Mouse (Mus musculus): ENCODE data around the gene Tmem256. TPM values are rescaled to one million over a fixed set of nuclear protein-coding genes. Genes with fewer than 3 reads are reported as not detected.

Gene Tmem256
- total and polyA plus RNA-seq, 2 experiments from 2014 or later = 153 to 435 TPM

- Histone ChIP-seq H3K4me1 (ENCODE audit: insufficient read depth, low read length) (peaks cover 33% of the 10 kb centered on the region), H3K27me3 (ENCODE audit: insufficient read depth, low read length) (peaks cover 20% of the 10 kb centered on the region), H3K36me3 (ENCODE audit: insufficient read depth, low read length) (no peaks in the 10 kb centered on the region), H3K27ac (peak overlapping the region; percentile 92), H3K4me3 (ENCODE audit: low read length) (peak overlapping the region; percentile 60), H3K4me2 (ENCODE audit: low read depth, low read length) (peak overlapping the region; percentile 95), H3K9me3 (ENCODE audit: low read length) (no peaks in the 10 kb centered on the region), H3K9ac (replicated peaks; ENCODE audit: low read length) (peak overlapping the region; percentile 71)
- ATAC-seq (no peak), DNase-seq (ENCODE audit: low spot score) (no peak)
- no peak for TF ChIP-seq CTCF (IDR thresholded peaks at IDR 0.05; ENCODE audit: low read depth)
- 1% methylated on average over 12 of the region's 12 CpGs for WGBS
Measured at GRCm38 (mm10) chr11:69803328-69803727, 35.0 kb upstream of the Tmem256 start.

GRCm38 (mm10) chr11:69803786-69804651 is 34.3 kb upstream of the Tmem256 start:
- peaks cover 20% of the 10 kb centered on the region for H3K27me3 ChIP-seq (ENCODE audit: insufficient read depth, low read length)
- peak overlapping the region; percentile 60 for H3K4me3 ChIP-seq (ENCODE audit: low read length)
- ATAC-seq (peak; percentile 22; the same call in 1 of the 2 replicates), DNase-seq (ENCODE audit: low spot score) (peak; percentile 85)
- H3K4me2 ChIP-seq (ENCODE audit: low read depth, low read length) = peak overlapping the region; percentile 95
- H3K27ac ChIP-seq = peak overlapping the region; percentile 92; the same call in 1 of the 2 replicates
- H3K9me3 ChIP-seq (ENCODE audit: low read length) = no peaks in the 10 kb centered on the region
- TF ChIP-seq CTCF (IDR thresholded peaks at IDR 0.05; ENCODE audit: low read depth) = peak; percentile 48
- H3K9ac ChIP-seq (replicated peaks; ENCODE audit: low read length) = peak overlapping the region; percentile 71
- peaks cover 31% of the 10 kb centered on the region for H3K4me1 ChIP-seq (ENCODE audit: insufficient read depth, low read length)
- no peaks in the 10 kb centered on the region for H3K36me3 ChIP-seq (ENCODE audit: insufficient read depth, low read length)
- WGBS = 2% methylated on average over 60 of the region's 60 CpGs

- TF ChIP-seq CTCF (IDR thresholded peaks at IDR 0.05; ENCODE audit: low read depth) = no peak
- Histone ChIP-seq H3K27me3 (ENCODE audit: insufficient read depth, low read length) (peaks cover 20% of the 10 kb centered on the region), H3K9me3 (ENCODE audit: low read length) (no peaks in the 10 kb centered on the region), H3K4me2 (ENCODE audit: low read depth, low read length) (peak overlapping the region; percentile 95), H3K4me3 (ENCODE audit: low read length) (0 out of 2 replicates have a peak overlapping the region, but pooled peaks have one; percentile 2), H3K36me3 (ENCODE audit: insufficient read depth, low read length) (no peaks in the 10 kb centered on the region), H3K27ac (no peak overlapping the region), H3K4me1 (ENCODE audit: insufficient read depth, low read length) (peaks cover 25% of the 10 kb centered on the region), H3K9ac (replicated peaks; ENCODE audit: low read length) (peak overlapping the region; percentile 9; the same call in 1 of the 2 replicates)
- DNase-seq (ENCODE audit: low spot score) (no peak), ATAC-seq (no peak)
- WGBS = 8% methylated on average over 12 of the region's 12 CpGs
Measured at GRCm38 (mm10) chr11:69804652-69804940, 33.7 kb upstream of the Tmem256 start.

GRCm38 (mm10) chr11:69804972-69805909 is 33.1 kb upstream of the Tmem256 start, which contains the start of gene Tmem102:
TSS of gene Tmem102 (minus strand) at chr11:69805624.
- no peak for DNase-seq (ENCODE audit: low spot score)

GRCm38 (mm10) chr11:69806378-69806777 is 31.9 kb upstream of the Tmem256 start:
- DNase-seq (ENCODE audit: low spot score) (no peak), ATAC-seq (no peak)
- TF ChIP-seq CTCF (IDR thresholded peaks at IDR 0.05; ENCODE audit: low read depth) = peak; percentile 38
- WGBS = 76% methylated on average over 4 of the region's 4 CpGs
- peaks cover 20% of the 10 kb centered on the region for H3K27me3 ChIP-seq (ENCODE audit: insufficient read depth, low read length)
- no peak overlapping the region for H3K4me2 ChIP-seq (ENCODE audit: low read depth, low read length)
- no peaks in the 10 kb centered on the region for H3K9me3 ChIP-seq (ENCODE audit: low read length)
- H3K4me3 ChIP-seq (ENCODE audit: low read length) = no peak overlapping the region
- peaks cover 18% of the 10 kb centered on the region for H3K4me1 ChIP-seq (ENCODE audit: insufficient read depth, low read length)
- no peak overlapping the region for H3K27ac ChIP-seq
- no peaks in the 10 kb centered on the region for H3K36me3 ChIP-seq (ENCODE audit: insufficient read depth, low read length)
- H3K9ac ChIP-seq (replicated peaks; ENCODE audit: low read length) = no peak overlapping the region

More at GRCm38 (mm10) chr11:69804972-69805909, 33.1 kb upstream of the Tmem256 start, which contains the start of gene Tmem102:
- no peaks in the 10 kb centered on the region for H3K9me3 ChIP-seq (ENCODE audit: low read length)
- ATAC-seq = no peak
- 0 out of 2 replicates have a peak within 1 kb of the TSS, but pooled peaks have one; percentile 2 for H3K4me3 ChIP-seq (ENCODE audit: low read length)
- peaks cover 20% of the 10 kb centered on the region for H3K4me1 ChIP-seq (ENCODE audit: insufficient read depth, low read length)
- H3K27me3 ChIP-seq (ENCODE audit: insufficient read depth, low read length) = peaks cover 20% of the 10 kb centered on the region
- H3K27ac ChIP-seq = no peak within 1 kb of the TSS
- 9% methylated on average over 29 of the region's 29 CpGs for WGBS
- no peaks in the 10 kb centered on the region for H3K36me3 ChIP-seq (ENCODE audit: insufficient read depth, low read length)
- TF ChIP-seq CTCF (IDR thresholded peaks at IDR 0.05; ENCODE audit: low read depth) = no peak
- H3K9ac ChIP-seq (replicated peaks; ENCODE audit: low read length) = peak within 1 kb of the TSS; percentile 9; the same call in 1 of the 2 replicates
- H3K4me2 ChIP-seq (ENCODE audit: low read depth, low read length) = peak within 1 kb of the TSS; percentile 95

GRCm38 (mm10) chr11:69807641-69808040 is 30.7 kb upstream of the Tmem256 start:
- DNase-seq (ENCODE audit: low spot score) = no peak
- ATAC-seq = no peak
- Histone ChIP-seq H3K4me1 (ENCODE audit: insufficient read depth, low read length) (peaks cover 15% of the 10 kb centered on the region), H3K36me3 (ENCODE audit: insufficient read depth, low read length) (no peaks in the 10 kb centered on the region), H3K9me3 (ENCODE audit: low read length) (no peaks in the 10 kb centered on the region), H3K4me3 (ENCODE audit: low read length) (no peak overlapping the region), H3K4me2 (ENCODE audit: low read depth, low read length) (no peak overlapping the region), H3K9ac (replicated peaks; ENCODE audit: low read length) (no peak overlapping the region), H3K27ac (no peak overlapping the region), H3K27me3 (ENCODE audit: insufficient read depth, low read length) (peaks cover 20% of the 10 kb centered on the region)
- WGBS = 82% methylated on average over 2 of the region's 2 CpGs
- no peak for TF ChIP-seq CTCF (IDR thresholded peaks at IDR 0.05; ENCODE audit: low read depth)
